Mouse (Mus musculus) intestine, embryonic 16.5 days (tissue): ENCODE results near the gene Pcgf1. TPM values are rescaled to one million over a fixed set of nuclear protein-coding genes. Genes with fewer than 3 reads are reported as not detected.

ENCODE experiments used
- ATAC-seq: fragments of 200-750 bp; cut with Nextera tagmentation; 2 replicates; pipeline ENCODE4 v1.8.0; 2017; ENCODE audit warnings: moderate TSS enrichment, moderate library complexity
- H3K27ac ChIP-seq: fragments of 300-500 bp; sonication (generic); 2 replicates; pipeline ENCODE4 v1.5.1; 2014; ENCODE audit warnings: mild to moderate bottlenecking, low read length
- H3K27me3 ChIP-seq: fragments of 300-500 bp; sonication (generic); replicated peaks from 2 replicates; pipeline ENCODE4 v1.6.1; 2014; ENCODE audit warnings: low read length, control low read depth, mixed read lengths; ENCODE audit not compliant: control insufficient read depth, insufficient read depth
- H3K36me3 ChIP-seq: fragments of 300-500 bp; sonication (generic); 2 replicates; pipeline ENCODE4 v1.6.1; 2014; ENCODE audit warnings: low read length, control low read depth; ENCODE audit not compliant: control insufficient read depth, insufficient read depth
- H3K4me1 ChIP-seq: fragments of 300-500 bp; sonication (generic); 2 replicates; pipeline ENCODE4 v1.6.1; 2014; ENCODE audit warnings: low read length, control low read depth, mixed read lengths; ENCODE audit not compliant: control insufficient read depth, insufficient read depth
- H3K4me2 ChIP-seq: fragments of 300-500 bp; sonication (generic); 2 replicates; pipeline ENCODE4 v1.6.1; 2014; ENCODE audit warnings: low read depth, low read length, control low read depth
- H3K4me3 ChIP-seq: fragments of 300-500 bp; sonication (generic); 2 replicates; pipeline ENCODE4 v1.5.1; 2014; ENCODE audit warnings: mild to moderate bottlenecking, low read length
- H3K9ac ChIP-seq: fragments of 300-500 bp; sonication (generic); 2 replicates; pipeline ENCODE4 v1.6.1; 2014; ENCODE audit warnings: low read depth, low read length
- H3K9me3 ChIP-seq: fragments of 300-500 bp; sonication (generic); 2 replicates; pipeline ENCODE4 v1.6.1; 2016; ENCODE audit warnings: low read length, control low read depth; ENCODE audit not compliant: control insufficient read depth
- WGBS: fragments of 180-500 bp; shearing (Covaris S2); extraction: QIAGEN DNeasy Blood & Tissue Kit; methylation state at CpG from one replicate; pipeline ENCODE4 v1.1.7; 2014; 5-methylcytosine and 5-hydroxymethylcytosine counted together
- polyA plus RNA-seq: library from polyadenylated mRNA; unstranded; fragments of >200 nt; fragmentation: Nextera tagmentation; extraction: Ambion mirVana; gene quantifications from 2 replicates; pipeline ENCODE4 v1.2.1, GENCODE M21; 2015

The Pcgf1 gene
- 27.2 and 29.7 TPM in 2 replicates for polyA plus RNA-seq

DNA sequence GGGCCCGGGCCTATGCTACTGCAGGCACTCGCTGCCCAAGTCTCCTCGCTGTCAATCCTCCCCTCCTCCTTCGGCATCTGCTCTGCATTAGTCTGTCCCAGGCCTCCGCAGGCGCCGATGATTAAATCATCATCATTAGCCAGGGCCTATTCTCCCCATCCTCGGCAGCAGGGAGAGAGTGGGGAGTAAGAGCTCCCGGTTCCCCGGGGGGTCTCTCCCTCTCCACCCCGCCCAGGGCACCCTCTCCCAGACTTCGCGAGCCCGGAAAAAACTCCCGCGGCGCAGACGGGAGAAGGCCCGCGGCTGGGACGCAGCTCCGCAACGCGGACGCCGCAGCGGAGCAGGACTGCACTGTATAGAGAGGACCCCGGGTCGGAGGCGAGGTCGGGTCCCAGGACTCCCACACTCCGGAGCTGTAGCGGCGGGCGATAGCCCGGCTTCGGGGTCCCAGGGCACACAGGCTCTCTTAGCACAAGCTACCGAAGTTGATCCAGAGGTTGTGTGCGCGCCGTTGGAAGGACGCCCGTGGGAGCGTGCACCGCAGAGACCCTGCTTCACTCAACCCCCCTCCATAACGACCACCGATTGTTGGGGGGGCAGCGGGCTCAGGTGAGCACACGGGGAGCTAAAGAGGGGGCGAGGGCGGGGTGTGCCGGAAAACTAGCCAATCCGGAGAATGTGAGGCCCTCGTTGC lies at the start of gene Pcgf1:
Gene Pcgf1, plus strand, starts transcription at position 240 of the 694 bp plus-strand sequence.
- WGBS: under 1% methylated on average over 54 of the region's 54 CpGs
- Histone ChIP-seq H3K4me3 (peak within 1 kb of the TSS; percentile 85), H3K4me1 (peaks cover 8% of the 10 kb centered on the region; the same call in 1 of the 2 replicates), H3K9me3 (no peaks in the 10 kb centered on the region), H3K27ac (peak within 1 kb of the TSS; percentile 78), H3K9ac (peak within 1 kb of the TSS; percentile 88), H3K36me3 (peaks cover 4% of the 10 kb centered on the region), H3K27me3 (peaks cover 29% of the 10 kb centered on the region), H3K4me2 (peak within 1 kb of the TSS; percentile 97)
- peak; percentile 71 for ATAC-seq

DNA sequence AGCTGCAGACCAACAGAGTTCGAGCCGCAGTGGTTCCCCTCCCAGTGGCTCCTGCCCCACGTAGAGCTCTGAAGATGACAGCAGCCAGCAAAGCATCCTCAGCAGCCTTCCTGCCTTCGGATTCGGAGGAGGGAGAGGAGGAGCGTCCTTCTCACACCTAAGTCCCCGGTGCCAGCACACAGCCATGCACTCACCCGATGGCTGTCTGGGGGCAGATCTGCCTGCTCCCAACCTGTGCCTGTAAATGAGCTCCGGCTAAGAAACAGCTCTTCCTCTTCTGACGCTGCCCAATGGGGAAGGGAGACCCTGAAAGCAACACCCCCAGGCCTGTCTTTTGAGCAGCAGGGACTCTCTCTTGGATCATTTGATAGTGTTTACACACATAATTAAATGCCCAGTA lies 47.9 kb upstream of the Pcgf1 start:
- Histone ChIP-seq H3K9me3 (no peaks in the 10 kb centered on the region), H3K4me1 (peaks cover 13% of the 10 kb centered on the region), H3K27ac (no peak overlapping the region), H3K27me3 (peaks cover 3% of the 10 kb centered on the region), H3K4me2 (no peak overlapping the region), H3K4me3 (no peak overlapping the region), H3K36me3 (no peaks in the 10 kb centered on the region), H3K9ac (no peak overlapping the region)
- 45% methylated on average over 10 of the region's 10 CpGs for WGBS
- no peak for ATAC-seq

DNA sequence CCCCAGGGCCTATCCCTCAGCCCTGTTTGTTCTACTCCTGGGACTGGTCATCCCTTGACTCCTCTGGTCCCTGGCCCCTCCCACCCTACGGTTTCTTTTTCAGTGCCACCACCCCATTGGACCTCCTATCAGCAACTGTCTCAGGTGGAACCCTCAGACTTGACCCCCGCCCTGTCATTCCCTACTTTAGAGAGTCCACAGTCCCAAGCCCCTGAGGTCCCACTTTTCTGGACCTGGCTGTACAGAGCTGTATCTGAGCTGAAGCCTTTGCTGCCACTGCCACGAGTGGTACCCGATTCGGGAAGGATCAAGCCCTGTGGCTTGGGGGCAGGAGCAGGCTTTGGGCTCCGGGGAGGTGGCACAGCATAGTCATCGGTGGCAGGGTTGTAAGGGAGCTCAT lies 46.6 kb upstream of the Pcgf1 start:
- Histone ChIP-seq H3K4me3 (no peak overlapping the region), H3K4me1 (peaks cover 18% of the 10 kb centered on the region), H3K4me2 (no peak overlapping the region), H3K9ac (no peak overlapping the region), H3K27ac (no peak overlapping the region), H3K36me3 (no peaks in the 10 kb centered on the region), H3K27me3 (peaks cover 10% of the 10 kb centered on the region), H3K9me3 (no peaks in the 10 kb centered on the region)
- 79% methylated on average over 7 of the region's 7 CpGs for WGBS
- ATAC-seq: no peak

DNA sequence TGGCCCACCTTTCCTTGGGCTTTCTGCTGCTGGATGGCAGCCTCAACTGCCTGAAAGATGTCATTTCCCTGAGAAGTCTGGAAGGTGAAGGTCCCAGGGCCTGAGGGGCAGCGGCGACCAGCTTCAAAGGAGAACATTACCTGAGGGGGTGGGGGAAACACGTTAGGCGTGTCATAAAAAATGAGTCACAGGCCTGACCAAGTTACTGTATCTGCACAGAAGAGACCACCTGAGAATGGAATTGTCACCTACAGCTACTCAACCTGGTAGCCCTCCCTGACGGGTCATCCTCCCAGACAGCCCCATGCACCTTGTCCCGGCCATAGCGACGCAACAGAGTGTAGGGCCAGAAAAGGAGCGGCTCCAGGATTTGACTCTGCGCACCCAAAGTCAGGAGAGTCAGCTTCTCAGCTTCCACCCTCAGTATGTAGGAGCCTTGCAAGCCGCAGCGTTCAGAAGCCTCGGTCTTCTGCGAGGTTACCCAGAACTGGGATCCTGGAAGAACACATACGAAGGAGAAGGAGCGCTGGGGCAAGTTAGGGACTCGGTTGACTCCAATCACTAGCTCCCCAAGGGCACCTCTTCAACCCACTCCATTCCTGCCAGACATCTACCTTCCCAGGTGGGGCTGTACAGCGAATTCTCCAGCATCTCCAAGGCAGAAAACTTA lies 45.6 kb upstream of the Pcgf1 start:
- WGBS: 41% methylated on average over 18 of the region's 18 CpGs
- Histone ChIP-seq H3K36me3 (no peaks in the 10 kb centered on the region), H3K9me3 (no peaks in the 10 kb centered on the region), H3K4me3 (peak overlapping the region; percentile 77), H3K9ac (peak overlapping the region; percentile 37; the same call in 1 of the 2 replicates), H3K27ac (no peak overlapping the region), H3K4me1 (peaks cover 18% of the 10 kb centered on the region), H3K27me3 (peaks cover 10% of the 10 kb centered on the region), H3K4me2 (peak overlapping the region; percentile 94)
- ATAC-seq: no peak

DNA sequence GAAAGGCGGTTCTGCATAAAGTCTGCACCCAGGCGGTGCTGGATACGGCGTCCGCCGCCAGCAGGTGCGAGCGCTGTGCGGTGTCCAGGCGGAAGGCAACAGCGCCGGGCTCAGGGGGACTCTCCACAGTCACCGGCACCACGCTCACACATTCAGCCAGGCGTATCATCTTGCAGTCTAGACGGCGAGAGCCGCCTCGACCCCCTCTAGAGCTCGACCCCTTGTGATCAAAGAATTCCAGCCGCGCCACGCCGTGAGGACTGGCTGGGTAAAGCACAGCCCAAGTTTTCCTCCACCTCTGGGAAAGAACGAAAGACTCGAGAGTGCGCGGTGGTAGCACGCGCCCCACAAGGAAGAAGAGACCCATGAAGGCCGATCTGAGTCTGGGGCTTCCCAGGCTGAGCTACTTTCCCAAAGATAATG lies 44.9 kb upstream of the Pcgf1 start:
- peaks cover 18% of the 10 kb centered on the region for H3K4me1 ChIP-seq
- H3K27me3 ChIP-seq: peaks cover 10% of the 10 kb centered on the region
- under 1% methylated on average over 31 of the region's 31 CpGs for WGBS
- H3K4me2 ChIP-seq: peak overlapping the region; percentile 94
- peak overlapping the region; percentile 78 for H3K9ac ChIP-seq
- peak; percentile 64 for ATAC-seq
- H3K4me3 ChIP-seq: peak overlapping the region; percentile 77
- H3K27ac ChIP-seq: peak overlapping the region; percentile 84
- no peaks in the 10 kb centered on the region for H3K9me3 ChIP-seq
- no peaks in the 10 kb centered on the region for H3K36me3 ChIP-seq

DNA sequence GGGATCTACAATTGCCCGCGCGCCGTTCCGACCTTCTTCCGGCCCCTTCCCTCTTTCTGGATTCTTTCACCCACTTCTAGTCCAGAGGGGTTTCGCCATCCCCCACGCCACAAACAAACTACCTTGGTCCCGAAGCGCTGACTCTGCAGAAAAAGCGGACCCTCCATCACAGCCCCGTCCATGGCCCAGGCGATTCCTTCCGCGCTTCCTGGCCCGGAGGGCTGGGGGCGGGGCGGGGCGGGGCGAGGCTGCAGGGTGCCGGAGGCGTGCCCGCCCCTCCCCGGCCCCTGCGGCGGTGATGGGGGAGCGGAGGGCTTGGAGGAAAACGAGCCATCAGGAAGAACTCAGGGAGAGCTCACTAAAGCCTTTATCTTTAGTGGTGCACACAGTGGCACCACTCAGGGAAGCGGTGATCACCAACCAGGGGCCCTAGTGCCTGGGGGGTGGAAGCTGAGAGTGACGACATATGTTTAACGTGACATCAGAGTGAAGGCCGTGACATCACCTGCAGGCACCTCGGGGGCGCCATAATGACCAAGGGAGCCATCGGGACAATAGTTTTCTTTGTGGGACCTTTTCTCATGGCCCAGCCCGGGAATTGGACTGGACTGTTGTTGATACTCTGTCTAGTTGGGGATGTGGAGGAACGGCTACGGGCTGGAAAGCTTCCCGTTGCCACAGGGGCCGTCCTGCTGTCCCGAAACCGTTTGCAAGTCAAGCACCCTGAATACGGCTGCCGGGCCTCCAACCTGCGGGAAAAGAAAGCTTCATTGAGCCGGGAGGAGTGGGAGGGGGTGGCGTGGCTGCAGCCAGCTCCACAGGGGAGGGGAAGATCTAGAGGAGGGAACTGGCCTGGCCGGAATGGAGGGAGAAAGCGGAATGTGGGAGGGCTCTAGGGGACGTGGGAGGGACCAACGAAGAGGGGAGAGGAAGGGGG lies 44.2 kb upstream of the Pcgf1 start, which contains the start of the genes Dok1 and Loxl3:
Gene Dok1, minus strand, starts transcription at position 223 of the 937 bp plus-strand sequence.
Gene Loxl3, plus strand, starts transcription at position 925 of the 937 bp plus-strand sequence.
- peak; percentile 91 for ATAC-seq
- H3K4me2 ChIP-seq: peak within 1 kb of the TSS; percentile 94
- H3K27ac ChIP-seq: peak within 1 kb of the TSS; percentile 84
- no peaks in the 10 kb centered on the region for H3K36me3 ChIP-seq
- no peaks in the 10 kb centered on the region for H3K9me3 ChIP-seq
- H3K9ac ChIP-seq: peak within 1 kb of the TSS; percentile 78
- H3K4me1 ChIP-seq: peaks cover 21% of the 10 kb centered on the region
- peak within 1 kb of the TSS; percentile 77 for H3K4me3 ChIP-seq
- H3K27me3 ChIP-seq: peaks cover 10% of the 10 kb centered on the region
- under 1% methylated on average over 51 of the region's 51 CpGs for WGBS

DNA sequence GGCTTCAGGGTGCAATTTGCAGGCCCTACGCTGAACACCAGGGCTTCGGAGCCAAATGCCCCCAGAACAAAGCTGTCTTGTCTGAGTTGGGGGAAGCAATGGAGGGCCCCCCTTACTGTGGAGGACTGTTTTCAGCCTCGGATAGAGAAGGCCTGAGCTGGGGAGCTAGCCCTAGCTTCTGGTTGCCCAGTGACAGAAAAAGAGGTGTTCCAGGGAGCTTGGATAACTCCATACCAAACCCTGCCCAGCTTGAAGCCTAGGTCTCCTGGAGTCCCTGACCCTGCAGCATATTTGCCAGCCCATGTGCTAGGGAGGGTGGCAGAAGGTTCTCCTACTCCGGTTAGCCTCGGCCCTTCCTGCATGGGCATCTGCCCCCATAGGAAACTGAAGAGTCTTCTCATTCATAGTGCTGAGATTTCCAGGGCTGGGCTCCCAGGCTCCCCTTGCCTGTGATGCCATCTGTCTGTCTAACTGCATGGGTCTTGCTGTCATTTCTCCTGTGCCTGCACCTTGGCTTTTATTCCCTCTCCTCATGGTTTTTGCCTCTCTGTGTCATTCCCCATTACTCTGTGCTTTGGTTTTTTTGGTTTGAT lies 43.1 kb upstream of the Pcgf1 start:
- Histone ChIP-seq H3K36me3 (no peaks in the 10 kb centered on the region), H3K4me1 (peaks cover 27% of the 10 kb centered on the region), H3K9me3 (no peaks in the 10 kb centered on the region), H3K4me2 (peak overlapping the region; percentile 94), H3K9ac (peak overlapping the region; percentile 78), H3K27me3 (peaks cover 10% of the 10 kb centered on the region), H3K27ac (peak overlapping the region; percentile 84), H3K4me3 (peak overlapping the region; percentile 77)
- no peak for ATAC-seq
- WGBS: 31% methylated on average over 5 of the region's 5 CpGs

DNA sequence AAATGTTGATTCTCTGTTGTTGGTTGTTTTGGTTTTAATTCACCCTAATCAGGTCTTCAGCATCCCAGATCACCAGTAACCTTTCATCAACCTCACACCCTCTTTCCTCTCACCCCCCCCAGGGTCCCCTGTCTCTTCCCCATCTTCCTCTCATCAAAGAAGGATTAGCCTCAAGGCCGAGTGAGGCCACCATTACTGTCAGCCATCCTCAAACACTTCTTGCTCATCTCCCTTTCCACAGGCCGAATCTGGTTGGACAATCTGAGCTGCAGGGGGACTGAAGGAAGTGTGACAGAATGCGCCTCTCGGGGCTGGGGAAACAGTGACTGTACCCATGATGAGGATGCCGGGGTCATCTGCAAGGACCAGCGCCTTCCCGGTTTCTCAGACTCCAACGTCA lies 40.5 kb upstream of the Pcgf1 start:
- H3K9ac ChIP-seq: no peak overlapping the region
- H3K9me3 ChIP-seq: no peaks in the 10 kb centered on the region
- H3K4me3 ChIP-seq: no peak overlapping the region
- WGBS: 81% methylated on average over 8 of the region's 8 CpGs
- no peak for ATAC-seq
- H3K27me3 ChIP-seq: peaks cover 7% of the 10 kb centered on the region; the same call in 1 of the 2 replicates
- H3K4me1 ChIP-seq: peaks cover 23% of the 10 kb centered on the region
- no peak overlapping the region for H3K27ac ChIP-seq
- H3K4me2 ChIP-seq: no peak overlapping the region
- no peaks in the 10 kb centered on the region for H3K36me3 ChIP-seq
